Mouse (Mus musculus): ENCODE results near the gene Cbx8.

Gene Cbx8

DNA sequence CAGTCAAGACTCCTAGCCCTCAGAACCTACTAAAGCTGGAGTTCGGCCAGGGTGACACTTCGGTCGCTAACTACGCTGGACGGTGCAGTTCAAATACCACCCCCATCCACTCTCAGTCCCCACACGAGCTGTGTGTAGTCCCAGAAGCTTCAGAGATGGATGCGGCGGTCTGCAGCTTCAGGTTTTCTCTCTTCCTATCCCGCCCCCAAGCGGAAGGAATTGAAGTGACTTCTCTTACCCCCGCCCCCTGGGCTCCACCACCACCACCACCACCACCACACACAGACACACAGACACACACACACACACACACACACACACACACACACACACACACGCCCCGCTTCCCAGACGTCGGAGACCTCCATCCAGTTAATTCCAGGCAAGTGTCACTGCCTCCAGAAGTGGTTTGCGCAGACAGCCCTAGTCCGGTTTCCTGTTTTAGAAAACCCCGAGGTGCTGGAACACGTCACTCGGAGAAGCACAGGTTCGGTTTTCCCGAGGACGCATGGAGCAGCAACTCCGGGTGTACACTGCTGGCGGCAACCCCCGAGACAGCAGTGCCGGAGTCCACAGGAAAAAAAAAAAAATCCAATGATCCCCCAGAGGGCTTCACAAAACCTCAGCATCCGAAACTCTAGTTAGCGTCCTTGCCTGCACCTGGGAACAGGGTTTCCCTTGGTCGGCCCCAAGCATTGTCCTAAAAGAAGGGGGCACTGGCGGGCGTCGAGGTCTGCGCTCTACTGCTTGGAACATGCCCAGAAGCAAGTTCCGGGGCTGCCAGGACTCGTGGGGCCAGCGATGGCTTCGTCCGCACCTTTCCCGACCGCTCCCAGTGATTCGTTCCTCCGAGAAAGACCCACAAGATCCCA lies 6.7 kb upstream of the Cbx8 start:
- peak; percentile 71 for DNase-seq

DNA sequence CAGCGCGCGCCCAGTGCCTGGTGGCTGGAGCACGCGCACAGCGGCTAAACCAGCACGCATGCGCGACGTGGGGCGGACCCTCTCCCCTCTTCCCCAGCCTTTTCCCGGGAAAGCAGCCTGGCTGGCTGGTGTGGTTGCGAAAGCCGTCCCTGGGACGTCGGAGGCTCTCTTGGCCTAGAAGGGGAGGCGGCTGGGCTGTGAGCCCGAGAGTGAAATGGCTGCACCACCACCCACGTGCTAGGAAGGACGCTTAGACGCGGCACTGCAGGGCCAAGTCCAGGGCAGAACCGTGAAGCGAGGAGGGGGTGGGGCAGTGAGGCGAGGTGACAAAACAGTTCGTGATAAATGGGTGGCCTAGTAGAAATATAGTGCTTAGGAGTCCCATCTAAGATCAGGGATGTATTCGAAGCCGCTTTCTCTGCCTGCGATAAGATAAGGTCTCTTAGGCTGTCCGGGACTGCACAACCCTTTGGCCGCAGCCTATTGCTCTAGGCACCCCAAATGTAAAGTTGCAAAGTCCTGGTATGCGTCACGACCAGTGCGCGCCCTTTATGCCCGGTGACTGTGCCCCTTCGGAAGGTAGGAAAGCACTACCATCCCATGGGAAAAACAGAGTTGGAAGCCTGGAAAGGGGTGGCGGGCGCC lies 6.0 kb upstream of the Cbx8 start:
- peak; percentile 80 for DNase-seq

DNA sequence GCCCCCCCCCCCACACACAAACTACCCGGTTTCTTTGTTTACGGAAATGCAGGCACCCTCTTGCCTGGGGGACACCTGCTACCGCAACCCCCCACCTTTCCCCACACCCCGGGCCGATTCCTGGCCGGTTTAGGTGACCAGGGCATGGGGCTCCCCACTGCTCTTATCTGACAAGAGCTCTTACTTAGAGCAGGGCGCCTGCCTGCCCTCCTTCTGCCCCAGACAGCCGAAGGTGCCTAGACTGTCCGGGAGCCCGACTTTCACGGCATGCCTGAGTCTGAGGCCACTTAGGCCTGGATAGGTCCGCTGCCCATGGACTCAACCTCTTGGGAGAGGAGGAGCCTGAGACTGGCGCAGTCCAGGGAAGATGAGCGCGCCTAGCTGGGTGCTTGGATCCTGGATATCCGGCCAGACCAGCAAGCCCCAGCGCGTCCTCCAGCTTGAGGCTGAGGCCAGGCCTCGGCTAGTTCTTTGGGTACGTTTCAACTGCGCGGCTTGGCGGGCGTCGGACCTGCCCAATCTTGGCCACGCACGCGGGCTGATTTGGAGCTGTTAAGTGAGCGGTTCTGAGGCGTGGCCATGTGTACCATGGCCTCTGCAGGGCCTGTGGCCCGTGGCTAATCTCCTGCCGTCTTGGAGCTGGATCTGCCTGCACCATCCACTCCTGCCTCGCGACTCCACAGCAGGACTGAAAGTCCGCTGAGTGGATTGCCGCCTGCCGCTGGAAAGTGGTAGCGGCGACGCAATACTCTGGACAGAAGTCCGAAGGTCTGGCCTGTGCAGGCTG lies 4.0 kb upstream of the Cbx8 start:
- DNase-seq = peak; percentile 62

DNA sequence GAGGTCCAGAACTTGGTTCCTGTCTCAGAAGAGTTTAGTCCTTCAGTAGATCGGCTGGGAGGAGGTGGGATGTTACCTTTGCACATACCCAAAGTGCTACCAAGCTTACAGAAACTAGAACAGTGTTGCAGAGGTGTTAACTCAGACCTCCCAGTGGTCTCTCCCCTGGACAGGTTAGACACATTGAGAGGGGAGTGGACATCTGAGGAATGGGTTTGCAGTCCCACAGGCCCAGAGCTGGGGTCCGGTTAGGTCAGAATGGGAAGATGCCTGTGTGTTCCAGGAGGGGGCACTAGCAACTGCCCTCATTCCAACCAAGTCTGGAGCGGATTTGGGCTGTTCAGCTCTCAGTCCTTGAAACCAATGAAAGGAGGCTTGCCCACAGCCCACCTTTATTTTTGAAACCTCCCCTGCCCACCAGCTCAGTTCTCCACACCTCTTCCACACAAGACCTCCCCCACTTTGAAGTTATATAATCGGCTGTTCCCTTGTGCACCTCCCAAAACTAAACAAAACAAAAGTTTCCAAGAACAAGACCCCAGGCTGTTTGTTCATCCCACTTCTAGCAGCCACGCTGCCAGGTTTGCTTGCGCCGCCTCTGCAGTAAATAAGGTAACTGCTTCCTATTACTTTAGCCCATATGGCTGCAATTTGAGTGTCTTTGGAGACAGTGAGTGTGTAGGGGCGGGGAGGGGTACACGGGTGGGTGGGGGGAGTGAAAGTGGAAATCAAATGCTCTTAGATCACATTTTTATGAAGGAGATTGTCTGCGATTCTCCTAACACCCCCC lies 3.2 kb upstream of the Cbx8 start:
- DNase-seq = peak; percentile 67

DNA sequence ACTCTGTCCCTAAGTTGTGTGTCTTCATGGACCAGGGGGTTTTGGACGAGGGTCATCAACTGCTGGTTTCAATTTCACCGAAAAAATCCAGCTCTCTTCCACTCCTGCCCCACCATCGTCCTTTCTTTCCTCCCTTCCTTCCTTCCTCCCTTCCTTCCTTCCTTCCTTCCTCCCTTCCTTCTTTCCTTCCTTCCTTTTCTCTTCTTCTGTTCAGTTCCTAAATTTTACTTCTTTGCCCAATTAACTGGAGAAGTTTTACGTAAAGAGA lies 2.4 kb upstream of the Cbx8 start:
- DNase-seq = no peak

- peak; percentile 30 for DNase-seq
Observed at GRCm38 (mm10) chr11:119042466-119043272, 1.9 kb upstream of the Cbx8 start.

GRCm38 (mm10) chr11:119041750-119042465 lies 1.1 kb upstream of the Cbx8 start:
- DNase-seq = no peak

DNA sequence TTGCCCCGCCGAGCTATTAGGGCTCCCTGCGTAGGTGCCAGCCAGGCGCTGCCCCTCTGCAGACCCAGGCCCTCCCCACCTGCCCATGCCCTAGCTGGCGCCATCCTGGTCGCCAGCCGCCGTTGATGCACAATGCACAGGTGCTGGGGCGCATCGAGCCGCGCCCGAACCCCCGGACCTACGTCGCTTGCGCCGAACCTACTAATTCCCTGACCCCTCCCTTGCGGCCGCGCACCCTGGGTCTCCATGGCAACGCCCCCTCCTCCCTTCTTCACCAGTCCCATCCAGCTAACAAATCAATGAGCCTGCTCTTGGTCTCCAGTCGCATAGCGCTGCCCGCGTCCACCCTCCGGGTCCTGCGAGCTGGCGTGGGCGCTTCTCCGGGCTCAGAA lies 552 bp upstream of the Cbx8 start:
- peak; percentile 88 for DNase-seq

GRCm38 (mm10) chr11:119039732-119040512 lies 847 bp downstream of the Cbx8 start:
- DNase-seq = no peak

- no peak for DNase-seq
Observed at GRCm38 (mm10) chr11:119038744-119039484, 1.9 kb downstream of the Cbx8 start.

DNA sequence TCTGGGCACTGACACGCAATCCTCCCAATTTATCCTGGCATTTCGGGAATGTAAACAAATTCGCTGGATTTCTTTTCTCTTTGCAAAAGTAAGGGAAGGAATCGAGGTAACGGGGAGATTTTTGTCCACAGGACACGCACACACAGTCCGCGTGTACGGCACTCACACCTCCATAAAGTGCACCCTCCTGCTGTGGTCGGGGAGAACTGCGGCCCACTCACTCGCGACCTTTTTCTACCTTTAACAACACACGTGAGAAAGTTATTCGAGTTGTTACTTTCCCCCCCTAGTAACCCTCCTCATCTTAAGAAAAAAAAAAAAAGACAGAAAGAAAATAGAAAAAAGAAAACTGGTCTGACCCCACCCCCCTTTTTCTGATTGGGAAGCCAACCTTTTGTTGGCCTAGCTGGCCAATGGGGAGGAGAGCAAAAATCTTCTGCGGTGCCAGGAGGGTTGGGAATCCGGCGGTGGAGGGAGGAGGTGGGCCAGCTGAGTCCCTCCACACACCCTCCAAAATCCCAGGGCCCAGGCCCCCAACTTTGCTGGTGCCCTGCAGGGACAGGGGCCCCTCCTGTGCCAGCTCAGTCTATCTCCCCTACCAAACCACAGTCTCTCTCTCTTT lies 2.9 kb downstream of the Cbx8 start:
- DNase-seq = peak; percentile 54

- DNase-seq = peak; percentile 67
Observed at GRCm38 (mm10) chr11:119036934-119037779, 3.6 kb downstream of the Cbx8 start.

DNA sequence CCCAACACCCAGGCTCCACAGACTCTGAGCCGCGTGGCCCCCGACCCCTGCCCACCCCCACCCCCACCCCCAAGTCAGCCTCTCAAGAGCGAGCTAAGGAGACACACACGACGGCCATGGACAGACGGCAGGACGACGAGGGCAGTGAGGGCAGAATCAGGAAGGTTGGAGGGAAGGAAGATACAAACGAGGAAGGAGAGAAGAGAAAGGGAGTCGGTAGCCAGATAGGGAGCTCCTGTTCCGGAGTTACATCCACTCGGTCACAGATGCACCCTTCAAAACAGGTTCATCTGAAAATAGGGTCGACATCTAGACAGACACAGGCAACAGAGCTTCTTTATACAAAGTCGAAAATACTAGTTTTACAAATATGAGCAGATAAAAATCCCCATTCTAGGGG lies 4.3 kb downstream of the Cbx8 start:
- DNase-seq = no peak

- DNase-seq = peak; percentile 35
Observed at GRCm38 (mm10) chr11:119035686-119036165, 5.0 kb downstream of the Cbx8 start.

- DNase-seq = no peak
Observed at GRCm38 (mm10) chr11:119035094-119035685, 5.6 kb downstream of the Cbx8 start.

- no peak for DNase-seq
Observed at GRCm38 (mm10) chr11:119034635-119035034, 6.1 kb downstream of the Cbx8 start.

DNA sequence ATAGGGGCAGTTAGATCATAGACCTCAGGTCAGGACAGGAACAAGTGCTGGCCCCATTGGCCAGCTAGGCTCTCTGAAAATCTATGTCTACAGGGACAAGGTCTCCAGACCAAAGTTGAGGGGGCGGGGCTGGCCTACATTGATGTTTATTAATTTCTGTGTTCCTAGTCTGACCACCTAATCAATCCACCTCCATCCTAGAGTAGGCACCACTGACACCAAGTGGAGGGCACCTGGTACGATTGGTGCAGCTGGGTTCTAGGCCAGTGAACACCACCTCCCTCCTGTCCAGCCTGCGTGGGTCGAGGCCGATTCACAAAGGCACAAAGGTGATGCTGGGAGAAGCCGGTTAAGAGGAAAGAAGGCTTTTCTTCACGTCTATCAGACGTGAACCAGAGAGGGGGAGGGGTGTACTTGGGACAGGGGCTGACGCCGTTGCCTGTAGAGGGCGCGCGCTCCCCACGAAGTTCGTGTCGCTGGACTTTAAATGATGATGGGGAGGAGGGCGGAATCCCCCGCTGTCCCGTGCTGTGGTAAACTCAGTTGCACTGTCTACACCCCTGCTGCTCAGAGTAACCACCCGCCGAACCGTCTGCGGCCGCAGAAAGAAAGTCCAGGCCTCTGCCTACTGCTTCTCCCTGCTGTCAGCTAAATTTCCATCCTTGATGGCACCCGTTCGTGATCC lies 6.8 kb downstream of the Cbx8 start:
- peak; percentile 89 for DNase-seq
